Mouse (Mus musculus) lung, postnatal 0 days (tissue): ENCODE measurements around the gene Cacna2d1. TPM values are rescaled to one million over a fixed set of nuclear protein-coding genes. Genes with fewer than 3 reads are reported as not detected.

Experiments
- ATAC-seq: fragments of 200-750 bp; cut with Nextera tagmentation; 2 replicates; pipeline ENCODE4 v1.8.0; 2017; ENCODE audit warnings: moderate library complexity
- DNase-seq: peaks from one replicate; pipeline ENCODE4 v3.0.0-alpha.2; 2016; ENCODE audit warnings: low spot score
- H3K27ac ChIP-seq: fragments of 300-500 bp; sonication (generic); 2 replicates; pipeline ENCODE4 v1.5.1; 2014; ENCODE audit warnings: antibody characterized with exemption, mild to moderate bottlenecking, low read length, mixed read lengths
- H3K27me3 ChIP-seq: fragments of 300-500 bp; sonication (generic); replicated peaks from 2 replicates; pipeline ENCODE4 v1.6.1; 2014; ENCODE audit warnings: low read length, mixed read lengths; ENCODE audit not compliant: insufficient read depth
- H3K36me3 ChIP-seq: fragments of 300-500 bp; sonication (generic); 2 replicates; pipeline ENCODE4 v1.6.1; 2014; ENCODE audit warnings: low read length, mixed read lengths; ENCODE audit not compliant: insufficient read depth
- H3K4me1 ChIP-seq: fragments of 300-500 bp; sonication (generic); 2 replicates; pipeline ENCODE4 v1.6.1; 2014; ENCODE audit warnings: antibody characterized with exemption, low read depth, low read length, mixed read lengths; ENCODE audit not compliant: insufficient read depth
- H3K4me2 ChIP-seq: fragments of 300-500 bp; sonication (generic); replicated peaks from 2 replicates; pipeline ENCODE4 v1.6.1; 2014; ENCODE audit warnings: low read depth, mild to moderate bottlenecking, low read length, moderate library complexity, mixed read lengths
- H3K4me3 ChIP-seq: fragments of 300-500 bp; sonication (generic); 2 replicates; pipeline ENCODE4 v1.5.1; 2014; ENCODE audit warnings: low read depth, low read length
- H3K9ac ChIP-seq: fragments of 300-500 bp; sonication (generic); replicated peaks from 2 replicates; pipeline ENCODE4 v1.6.1; 2014; ENCODE audit warnings: low read depth, mild to moderate bottlenecking
- H3K9me3 ChIP-seq: fragments of 300-500 bp; sonication (generic); 2 replicates; pipeline ENCODE4 v1.6.1; 2016; ENCODE audit warnings: low read length, mixed read lengths
- CTCF ChIP-seq: IDR thresholded peaks from 2 replicates; pipeline ENCODE4 v1.5.1; 2016; ENCODE audit warnings: antibody characterized with exemption, mild to moderate bottlenecking
- EP300 ChIP-seq: IDR thresholded peaks from 2 replicates; pipeline ENCODE4 v1.6.1; 2016; ENCODE audit warnings: antibody characterized with exemption, mild to moderate bottlenecking, control low read depth
- WGBS: fragments of 180-500 bp; shearing (Covaris S2); extraction: QIAGEN DNeasy Blood & Tissue Kit; methylation state at CpG from one replicate; pipeline ENCODE4 v1.1.7; 2014; 5-methylcytosine and 5-hydroxymethylcytosine counted together
- polyA plus RNA-seq: library from polyadenylated mRNA; unstranded; fragments of >200 nt; fragmentation: Nextera tagmentation; extraction: Ambion mirVana; gene quantifications from 2 replicates; pipeline ENCODE4 v1.2.1, GENCODE M21; 2015

The Cacna2d1 gene
- polyA plus RNA-seq, 1 experiment from 2014 or later = 8.4 TPM

DNA sequence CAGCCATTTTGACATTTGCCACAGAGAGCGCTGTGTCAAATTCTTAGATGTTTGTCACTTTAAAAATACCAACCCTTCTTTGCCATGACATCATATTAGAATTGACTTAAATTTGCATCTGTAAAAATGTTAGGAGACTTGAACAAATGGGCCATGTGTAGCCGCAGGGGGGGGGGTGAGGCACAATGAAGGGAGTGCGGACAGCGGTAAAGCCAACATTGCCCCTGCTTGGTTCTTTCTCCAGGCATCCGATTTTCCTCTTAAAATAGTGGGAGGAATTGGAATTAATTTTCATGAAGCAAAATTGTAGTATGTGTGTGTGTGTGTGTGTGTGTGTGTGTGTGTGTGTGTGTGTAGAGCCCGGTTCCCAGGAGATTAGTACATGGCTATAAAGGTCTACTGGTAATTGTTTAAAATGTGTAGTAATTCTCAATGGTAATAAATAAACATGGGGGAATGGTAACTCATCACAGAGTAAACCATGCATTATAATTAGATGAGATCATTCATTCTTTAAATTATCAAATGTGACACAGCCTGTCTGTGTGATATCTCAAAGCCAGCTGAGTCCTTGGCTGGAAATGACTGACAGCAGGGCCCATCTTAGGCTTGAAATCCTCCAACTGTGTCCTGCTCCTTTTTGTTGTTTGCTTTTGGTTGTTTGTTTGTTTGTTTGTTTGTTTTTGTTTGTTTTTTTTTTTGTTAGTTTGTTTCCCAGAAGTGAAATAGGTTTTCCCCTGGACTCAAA, 14.0 kb downstream of the Cacna2d1 start:
- WGBS = 95% methylated on average over 6 of the region's 6 CpGs
- H3K4me1 ChIP-seq = no peaks in the 10 kb centered on the region
- no peak overlapping the region for H3K4me3 ChIP-seq
- DNase-seq (no peak), ATAC-seq (no peak)
- H3K36me3 ChIP-seq = no peaks in the 10 kb centered on the region
- H3K27me3 ChIP-seq = no peaks in the 10 kb centered on the region
- H3K9ac ChIP-seq = no peak overlapping the region
- no peak overlapping the region for H3K4me2 ChIP-seq
- H3K9me3 ChIP-seq = no peaks in the 10 kb centered on the region
- no peak overlapping the region for H3K27ac ChIP-seq
- no peak for TF ChIP-seq EP300
- no peak for TF ChIP-seq CTCF

DNA sequence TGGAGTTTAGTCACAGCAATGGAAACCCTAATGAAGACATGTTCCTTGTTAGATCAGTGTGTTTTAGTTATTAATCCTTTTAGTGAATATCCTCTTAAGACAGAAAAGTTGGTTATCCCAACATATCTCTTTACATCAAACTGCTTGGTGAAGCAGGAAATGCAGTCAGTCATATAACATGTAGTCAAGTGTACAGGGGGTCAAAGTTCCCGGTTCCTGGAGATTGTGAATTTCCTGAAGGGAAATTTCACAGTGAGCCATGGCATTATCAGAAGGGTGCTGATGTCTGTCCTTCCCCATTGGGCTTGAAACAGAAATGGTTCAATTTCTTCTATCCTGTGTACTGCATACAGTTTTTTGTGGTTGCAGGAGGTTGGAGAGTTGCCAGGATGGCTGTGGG, 25.3 kb downstream of the Cacna2d1 start:
- Histone ChIP-seq H3K4me2 (no peak overlapping the region), H3K4me3 (no peak overlapping the region), H3K27me3 (no peaks in the 10 kb centered on the region), H3K9ac (no peak overlapping the region), H3K36me3 (no peaks in the 10 kb centered on the region), H3K9me3 (no peaks in the 10 kb centered on the region), H3K4me1 (no peaks in the 10 kb centered on the region), H3K27ac (no peak overlapping the region)
- ATAC-seq = no peak
- TF ChIP-seq CTCF (no peak), EP300 (no peak)
- 58% methylated on average over 1 of the region's 1 CpGs for WGBS
- no peak for DNase-seq

DNA sequence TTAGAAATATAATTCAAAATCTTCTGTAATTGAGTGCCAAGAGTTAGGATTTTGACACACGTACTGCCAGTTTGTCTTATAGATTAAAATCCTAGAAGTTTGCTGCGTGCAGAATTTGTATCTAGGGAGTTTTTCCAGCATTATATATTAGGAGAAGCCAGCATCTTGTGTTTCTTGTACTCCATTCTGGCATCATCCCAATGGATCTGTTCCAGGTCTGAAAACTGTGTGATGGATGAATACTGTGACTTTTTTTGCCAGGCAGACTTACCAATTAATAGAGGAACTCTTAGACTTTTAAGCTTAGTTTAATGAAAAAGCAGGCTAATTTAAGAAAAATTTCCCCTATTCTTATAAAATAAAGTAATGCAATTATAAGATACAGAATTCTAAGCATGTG, 27.4 kb downstream of the Cacna2d1 start:
- no peak for ATAC-seq

DNA sequence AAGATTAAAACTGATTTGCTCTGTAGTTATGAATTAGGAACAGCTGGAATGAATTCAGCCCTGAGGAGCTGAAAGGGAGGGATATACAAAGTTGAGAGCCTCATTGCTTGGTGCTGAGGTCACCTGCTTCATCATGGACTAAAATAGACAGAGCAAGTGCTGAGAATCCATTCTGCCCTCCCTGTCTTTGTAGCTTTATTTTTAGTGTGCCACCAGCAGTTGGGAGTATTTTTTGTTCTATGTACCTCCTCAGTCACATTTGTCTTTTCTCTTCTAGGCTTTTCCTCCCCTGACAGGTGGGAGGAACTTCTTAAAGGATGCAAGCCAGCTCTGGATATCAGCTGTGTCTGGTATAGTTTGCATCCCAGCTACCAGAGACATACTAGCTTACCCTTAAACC, 32.4 kb downstream of the Cacna2d1 start:
- Histone ChIP-seq H3K27ac (no peak overlapping the region), H3K9ac (no peak overlapping the region), H3K27me3 (no peaks in the 10 kb centered on the region), H3K4me3 (no peak overlapping the region), H3K4me1 (no peaks in the 10 kb centered on the region), H3K36me3 (no peaks in the 10 kb centered on the region), H3K4me2 (no peak overlapping the region), H3K9me3 (no peaks in the 10 kb centered on the region)
- no peak for ATAC-seq
- no peak for DNase-seq
- TF ChIP-seq CTCF = no peak
- TF ChIP-seq EP300 = no peak

More for the DNA sequence above, 27.4 kb downstream of the Cacna2d1 start:
- 58% methylated on average over 2 of the region's 2 CpGs for WGBS
- Histone ChIP-seq H3K27ac (no peak overlapping the region), H3K36me3 (no peaks in the 10 kb centered on the region), H3K4me3 (no peak overlapping the region), H3K4me1 (no peaks in the 10 kb centered on the region), H3K27me3 (no peaks in the 10 kb centered on the region), H3K9me3 (no peaks in the 10 kb centered on the region), H3K4me2 (no peak overlapping the region), H3K9ac (no peak overlapping the region)
- no peak for DNase-seq
- TF ChIP-seq CTCF (no peak), EP300 (no peak)

DNA sequence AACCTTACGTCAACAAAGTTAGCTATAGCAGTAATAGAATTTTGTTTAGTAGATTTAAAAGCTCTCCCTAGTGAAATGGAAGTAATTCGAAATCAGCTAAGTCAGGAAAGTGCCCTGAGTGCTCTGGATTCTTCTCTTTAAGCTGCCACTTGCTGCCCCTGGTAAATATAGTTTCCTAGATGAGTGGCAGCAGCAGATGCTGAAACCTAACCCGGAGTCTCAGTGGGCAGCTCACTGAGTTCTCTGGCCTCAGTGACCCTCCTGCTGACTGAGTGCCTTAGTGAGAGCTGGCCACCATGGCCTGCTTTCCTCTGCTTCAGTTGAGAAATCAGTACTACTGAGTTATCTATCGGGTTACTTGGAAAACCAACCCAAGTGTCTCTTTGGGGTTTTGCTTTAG, 37.3 kb downstream of the Cacna2d1 start:
- no peak overlapping the region for H3K9ac ChIP-seq
- WGBS = 75% methylated on average over 4 of the region's 4 CpGs
- no peaks in the 10 kb centered on the region for H3K27me3 ChIP-seq
- DNase-seq (no peak), ATAC-seq (no peak)
- TF ChIP-seq EP300 (no peak), CTCF (no peak)
- H3K4me2 ChIP-seq = no peak overlapping the region
- no peaks in the 10 kb centered on the region for H3K4me1 ChIP-seq
- H3K4me3 ChIP-seq = no peak overlapping the region
- H3K27ac ChIP-seq = no peak overlapping the region
- H3K9me3 ChIP-seq = no peaks in the 10 kb centered on the region
- no peaks in the 10 kb centered on the region for H3K36me3 ChIP-seq

GRCm38 (mm10) chr5:15972351-15972750, 37.9 kb downstream of the Cacna2d1 start:
- ATAC-seq (no peak), DNase-seq (no peak)
- Histone ChIP-seq H3K4me1 (no peaks in the 10 kb centered on the region), H3K4me3 (no peak overlapping the region), H3K9ac (no peak overlapping the region), H3K4me2 (no peak overlapping the region), H3K27me3 (no peaks in the 10 kb centered on the region), H3K9me3 (no peaks in the 10 kb centered on the region), H3K36me3 (no peaks in the 10 kb centered on the region), H3K27ac (no peak overlapping the region)
- WGBS = 63% methylated on average over 1 of the region's 1 CpGs
- no peak for TF ChIP-seq EP300
- no peak for TF ChIP-seq CTCF

DNA sequence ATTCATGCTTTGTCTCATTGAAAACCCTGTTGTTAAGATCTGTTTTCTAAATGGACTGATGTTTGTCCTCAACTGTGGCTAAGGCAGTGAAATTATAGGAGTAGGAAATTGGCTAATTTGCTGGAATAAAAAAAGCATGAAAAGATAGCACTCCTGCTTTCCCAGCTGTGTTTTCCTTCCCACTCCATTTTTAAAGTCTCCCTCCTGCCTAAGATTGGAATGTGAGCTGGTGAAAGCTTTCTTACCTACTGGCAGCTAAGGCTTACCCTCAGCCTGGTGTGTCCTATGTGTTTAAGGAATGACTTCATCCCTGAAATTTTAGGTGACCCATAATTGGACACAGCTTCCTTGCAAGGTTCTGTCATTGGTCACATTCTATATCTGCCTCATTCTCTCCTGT, 40.2 kb downstream of the Cacna2d1 start:
- Histone ChIP-seq H3K27ac (no peak overlapping the region), H3K9me3 (no peaks in the 10 kb centered on the region)
- no peak for DNase-seq

More for the DNA sequence above, 40.2 kb downstream of the Cacna2d1 start:
- no peak overlapping the region for H3K4me2 ChIP-seq
- no peaks in the 10 kb centered on the region for H3K27me3 ChIP-seq
- no peak for ATAC-seq
- TF ChIP-seq CTCF (no peak), EP300 (no peak)
- no peak overlapping the region for H3K4me3 ChIP-seq
- no peaks in the 10 kb centered on the region for H3K4me1 ChIP-seq
- H3K9ac ChIP-seq = no peak overlapping the region
- no peaks in the 10 kb centered on the region for H3K36me3 ChIP-seq
